15 mouse cellular contexts compared by ENCODE assay signal in the genomic region with DNA sequence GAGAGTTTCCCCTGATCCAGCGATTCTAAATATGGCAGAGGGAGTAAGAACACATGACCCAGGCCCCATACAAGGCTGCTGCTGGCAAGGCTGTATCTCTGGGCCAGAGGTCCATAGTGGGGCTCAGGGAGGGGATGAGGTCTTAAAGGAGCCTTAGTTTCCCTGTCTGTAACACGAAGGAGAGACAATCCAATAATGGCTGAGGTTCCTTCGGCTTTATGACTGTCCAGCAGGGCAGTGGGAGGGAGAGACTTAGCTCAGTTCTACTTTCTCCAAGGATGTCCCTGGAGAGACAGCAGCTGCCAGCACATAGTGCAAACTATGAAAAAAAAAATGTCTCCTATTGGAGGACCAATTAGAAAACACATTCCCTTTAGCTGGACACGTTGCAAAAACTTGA. TPM values are rescaled to one million over a fixed set of nuclear protein-coding genes. Genes with fewer than 3 reads are reported as not detected.
DNase-seq lines count a peak whose midpoint lies in the region; ATAC-seq and TF ChIP-seq lines count a peak whose summit lies in the region.
"Had no signal": no experiment of that assay in that cellular context is flagged by ENCODE, and none has a peak within 500 bp of the region (broad histone marks: within the 10 kb centered on the region; RNA-seq: fewer than 3 reads in every experiment).

No protein-coding gene starts in this region.

- H3K4me3 ChIP-seq in heart, embryonic 11.5 days (ENCODE audit: low read depth, low read length), result no peak overlapping the region
- no peak overlapping the region for H3K4me3 ChIP-seq in lung, postnatal 0 days (ENCODE audit: low read depth, low read length)
- no peak overlapping the region for H3K4me3 ChIP-seq in hindbrain, postnatal 0 days (ENCODE audit: low read length)
- H3K4me3 ChIP-seq: embryonic facial prominence, embryonic 12.5 days; hindbrain, embryonic 10.5 days; midbrain, embryonic 12.5 days had no signal

- DNase-seq in heart, adult 11 months, result peak; percentile 95
- peak; percentile 44 for DNase-seq in lung, postnatal 0 days (ENCODE audit: low spot score)
- DNase-seq in lung, postnatal 25 days (ENCODE audit: low spot score), result no peak
- DNase-seq in heart, postnatal 4 days, result peak; percentile 64
- no peak for DNase-seq in hindbrain, postnatal 0 days (ENCODE audit: low spot score)
- no peak for DNase-seq in left cerebral cortex, adult 18-20 months (ENCODE audit: low spot score in 2 of 2)
- DNase-seq: cerebellum, adult 11-12 months; kidney, adult 18-20 months; lung, postnatal 14 days had no signal

- WGBS in heart, embryonic 11.5 days (ENCODE audit: insufficient replicate concordance), result 60% methylated on average over 4 of the region's 4 CpGs
- WGBS in lung, postnatal 0 days, result 42% methylated on average over 4 of the region's 4 CpGs
- 51% methylated on average over 4 of the region's 4 CpGs for WGBS in hindbrain, postnatal 0 days

- H3K36me3 ChIP-seq in heart, embryonic 11.5 days (ENCODE audit: control insufficient read depth, insufficient read depth, low read length), result no peaks in the 10 kb centered on the region
- no peaks in the 10 kb centered on the region for H3K36me3 ChIP-seq in lung, postnatal 0 days (ENCODE audit: insufficient read depth, low read length)
- no peaks in the 10 kb centered on the region for H3K36me3 ChIP-seq in hindbrain, postnatal 0 days (ENCODE audit: insufficient read depth, low read length)
- H3K36me3 ChIP-seq: embryonic facial prominence, embryonic 12.5 days; hindbrain, embryonic 10.5 days; midbrain, embryonic 12.5 days had no signal

- no peak overlapping the region for H3K9ac ChIP-seq in heart, embryonic 11.5 days (ENCODE audit: low read depth, low read length)
- H3K9ac ChIP-seq in lung, postnatal 0 days (replicated peaks; ENCODE audit: low read depth), result no peak overlapping the region
- no peak overlapping the region for H3K9ac ChIP-seq in hindbrain, postnatal 0 days (replicated peaks; ENCODE audit: low read length)
- H3K9ac ChIP-seq: embryonic facial prominence, embryonic 12.5 days; midbrain, embryonic 12.5 days had no signal

- ATAC-seq in heart, embryonic 11.5 days (replicated peaks; ENCODE audit: insufficient number of reproducible peaks, low FRiP score, low TSS enrichment), result no peak
- ATAC-seq in lung, postnatal 0 days, result peak; percentile 27
- no peak for ATAC-seq in hindbrain, postnatal 0 days

- TF ChIP-seq EP300 in lung, postnatal 0 days (IDR thresholded peaks at IDR 0.05), result no peak

- H3K27me3 ChIP-seq in heart, embryonic 11.5 days (ENCODE audit: control insufficient read depth, insufficient read depth, low read length), result peaks cover 5% of the 10 kb centered on the region; the same call in 1 of the 2 replicates
- no peaks in the 10 kb centered on the region for H3K27me3 ChIP-seq in lung, postnatal 0 days (replicated peaks; ENCODE audit: insufficient read depth, low read length)
- no peaks in the 10 kb centered on the region for H3K27me3 ChIP-seq in hindbrain, postnatal 0 days (ENCODE audit: insufficient read depth, low read length)
- H3K27me3 ChIP-seq: embryonic facial prominence, embryonic 12.5 days had no signal

- TF ChIP-seq CTCF in lung, postnatal 0 days (IDR thresholded peaks at IDR 0.05), result no peak
- TF ChIP-seq CTCF in hindbrain, postnatal 0 days (IDR thresholded peaks at IDR 0.05; ENCODE audit: low read depth), result no peak

- no peak overlapping the region for H3K27ac ChIP-seq in heart, embryonic 11.5 days (ENCODE audit: low read depth, low read length)
- no peak overlapping the region; the same call in 1 of the 2 replicates for H3K27ac ChIP-seq in lung, postnatal 0 days (ENCODE audit: low read length)
- H3K27ac ChIP-seq in hindbrain, postnatal 0 days, result no peak overlapping the region
- H3K27ac ChIP-seq: embryonic facial prominence, embryonic 12.5 days; hindbrain, embryonic 10.5 days; midbrain, embryonic 12.5 days had no signal

- peaks cover 23% of the 10 kb centered on the region for H3K4me1 ChIP-seq in heart, embryonic 11.5 days (ENCODE audit: control insufficient read depth, insufficient read depth, low read length)
- H3K4me1 ChIP-seq in lung, postnatal 0 days (ENCODE audit: insufficient read depth, low read depth, low read length), result peaks cover 5% of the 10 kb centered on the region; the same call in 1 of the 2 replicates
- H3K4me1 ChIP-seq in hindbrain, postnatal 0 days (ENCODE audit: insufficient read depth, low read length), result peaks cover 9% of the 10 kb centered on the region

- H3K4me2 ChIP-seq in heart, embryonic 11.5 days, result no peak overlapping the region
- no peak overlapping the region for H3K4me2 ChIP-seq in lung, postnatal 0 days (replicated peaks; ENCODE audit: low read depth, low read length)
- H3K4me2 ChIP-seq in hindbrain, postnatal 0 days (ENCODE audit: low read depth, low read length), result no peak overlapping the region
- H3K4me2 ChIP-seq: embryonic facial prominence, embryonic 12.5 days; liver, embryonic 11.5 days; midbrain, embryonic 12.5 days had no signal

- H3K9me3 ChIP-seq in heart, embryonic 11.5 days (replicated peaks; ENCODE audit: control insufficient read depth, low read length), result no peaks in the 10 kb centered on the region
- H3K9me3 ChIP-seq in lung, postnatal 0 days (ENCODE audit: low read length), result no peaks in the 10 kb centered on the region
- H3K9me3 ChIP-seq in hindbrain, postnatal 0 days (ENCODE audit: low read length), result no peaks in the 10 kb centered on the region
- H3K9me3 ChIP-seq: embryonic facial prominence, embryonic 12.5 days; hindbrain, embryonic 10.5 days; midbrain, embryonic 12.5 days had no signal

RNA-seq across cellular contexts. Expression of a gene that starts 22.2 kb away (rescaled TPM):
- 0.99 and 1.0 TPM in 2 replicates for polyA plus RNA-seq in heart, embryonic 11.5 days (2014; fragmentation: Nextera tagmentation; extraction: Ambion mirVana)
- 3.1 and 3.9 TPM in 2 replicates for polyA plus RNA-seq in lung, postnatal 0 days (2015; fragmentation: Nextera tagmentation; extraction: Ambion mirVana)
- 1 to 10 TPM; 2.7 to 2.9 TPM for total RNA-seq in heart, postnatal 4 days (2021)
- total RNA-seq in hindbrain, postnatal 0 days (2014; rRNA removed), result 12.4 and 13.9 TPM in 2 replicates
- 4.9 and 5.0 TPM in 2 replicates for polyA plus RNA-seq in hindbrain, postnatal 0 days (2015; fragmentation: Nextera tagmentation; extraction: Ambion mirVana)
- total RNA-seq in left cerebral cortex, adult 18-20 months (2021), result 1 to 10 TPM; 9.1 TPM
- total RNA-seq: MEL had no signal

RNA-seq across cellular contexts. Expression of a gene that starts 59.8 kb away (rescaled TPM):
- polyA plus RNA-seq in heart, embryonic 11.5 days (2014; fragmentation: Nextera tagmentation; extraction: Ambion mirVana), result 37.5 and 44.9 TPM in 2 replicates
- polyA plus RNA-seq in lung, postnatal 0 days (2015; fragmentation: Nextera tagmentation; extraction: Ambion mirVana), result 3.9 and 4.2 TPM in 2 replicates
- 10 to 100 TPM; 78.9 to 84.3 TPM for total RNA-seq in heart, postnatal 4 days (2021)
- 11.1 and 11.7 TPM in 2 replicates for total RNA-seq in hindbrain, postnatal 0 days (2014; rRNA removed)
- 5.3 and 5.4 TPM in 2 replicates for polyA plus RNA-seq in hindbrain, postnatal 0 days (2015; fragmentation: Nextera tagmentation; extraction: Ambion mirVana)
- 10 to 100 TPM; 13.1 to 16.5 TPM for total RNA-seq in left cerebral cortex, adult 18-20 months (2021)

Comparison
In these comparisons a context has a peak if more than half of its experiments do, and no peak if none do; other contexts are left out.
1. DNase-seq: peak in heart, adult 11 months (single experiment), lung, postnatal 0 days (single experiment) and heart, postnatal 4 days (single experiment); none in lung, postnatal 25 days (single experiment), hindbrain, postnatal 0 days (single experiment) and left cerebral cortex, adult 18-20 months (0 of 2).